Mouse (Mus musculus): ENCODE data around the gene Trp53.

The Trp53 gene

GRCm38 (mm10) chr11:69563373-69563772, 16.8 kb upstream of the Trp53 start:
- DNase-seq: no peak

GRCm38 (mm10) chr11:69564391-69564790, 15.8 kb upstream of the Trp53 start:
- DNase-seq: no peak

DNA sequence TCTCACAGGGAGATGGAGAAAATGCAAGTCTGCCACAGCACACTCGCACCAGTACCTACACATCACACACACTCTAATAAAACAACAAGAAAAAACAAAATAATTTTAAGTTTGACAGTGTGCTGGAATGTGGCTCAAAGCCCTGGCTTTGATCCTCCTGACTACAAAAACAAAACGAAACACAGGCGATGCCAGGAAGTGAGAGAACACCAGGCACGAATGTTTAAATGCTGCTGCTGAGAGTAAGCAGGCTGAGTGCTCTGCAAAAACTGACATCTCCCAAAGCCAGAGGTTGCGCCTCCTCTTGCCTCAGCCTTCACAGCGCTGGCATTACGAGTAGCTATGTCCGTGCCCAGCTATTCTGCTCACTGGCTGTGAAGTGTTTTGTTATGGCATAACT, 15.0 kb upstream of the Trp53 start:
- no peak for DNase-seq

DNA sequence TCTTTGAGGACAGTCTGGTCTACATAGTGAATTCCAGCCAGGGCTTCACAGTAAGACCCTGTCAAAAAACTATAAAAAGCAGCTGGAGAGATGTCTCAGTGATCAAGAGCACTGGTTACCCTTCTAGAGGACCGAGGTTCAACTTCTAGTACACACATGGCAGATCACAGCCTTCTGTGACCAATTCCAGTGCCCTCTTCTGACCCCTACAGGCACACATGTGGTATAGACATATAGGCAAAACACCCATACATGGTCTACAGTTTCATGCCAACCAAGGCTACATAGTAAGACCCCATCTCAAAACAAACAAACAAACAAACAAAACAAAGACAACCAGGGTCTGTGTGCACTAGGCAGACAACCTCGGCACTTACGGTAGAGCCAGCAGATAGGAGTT, 4.9 kb upstream of the Trp53 start:
- DNase-seq: peak; percentile 43

DNA sequence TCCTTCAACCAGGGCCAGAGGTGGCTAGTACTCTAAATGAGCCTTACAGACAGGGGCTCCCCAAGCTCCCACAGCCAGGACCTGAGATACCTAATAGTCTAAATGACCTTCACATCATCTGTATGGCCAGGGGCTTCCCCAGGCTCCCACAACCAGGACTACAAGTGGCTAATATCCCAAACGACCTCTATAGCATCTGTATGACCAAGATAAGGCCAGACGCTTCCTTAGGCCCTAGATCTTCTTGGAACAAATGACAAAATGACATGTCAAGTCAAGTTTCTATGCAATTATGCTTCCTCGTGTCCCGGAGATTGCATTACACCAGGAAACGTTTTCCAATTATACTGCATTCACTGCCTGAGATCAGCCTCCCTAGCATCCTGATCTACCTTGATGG, 3.9 kb upstream of the Trp53 start:
- no peak for DNase-seq

DNA sequence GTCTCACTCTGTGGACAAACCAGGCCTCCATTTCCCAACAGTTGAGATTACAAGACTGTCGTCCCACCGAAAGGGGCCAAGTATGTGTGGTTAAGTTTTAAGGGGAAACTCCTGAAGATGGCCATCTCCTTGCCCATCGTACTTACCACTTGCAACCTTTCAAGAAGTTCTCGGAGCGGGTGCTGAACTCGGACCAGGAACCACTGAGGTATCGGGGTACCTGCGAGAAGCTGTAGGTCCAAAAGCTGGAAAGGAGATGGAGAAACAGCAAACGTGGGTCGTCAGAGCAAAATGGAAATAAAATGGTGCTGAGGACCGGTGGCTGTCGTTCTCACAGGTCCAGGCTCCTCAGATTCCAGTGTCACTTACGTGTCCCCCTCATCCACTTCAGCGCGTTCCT, 1.9 kb upstream of the Trp53 start:
- DNase-seq: no peak

DNA sequence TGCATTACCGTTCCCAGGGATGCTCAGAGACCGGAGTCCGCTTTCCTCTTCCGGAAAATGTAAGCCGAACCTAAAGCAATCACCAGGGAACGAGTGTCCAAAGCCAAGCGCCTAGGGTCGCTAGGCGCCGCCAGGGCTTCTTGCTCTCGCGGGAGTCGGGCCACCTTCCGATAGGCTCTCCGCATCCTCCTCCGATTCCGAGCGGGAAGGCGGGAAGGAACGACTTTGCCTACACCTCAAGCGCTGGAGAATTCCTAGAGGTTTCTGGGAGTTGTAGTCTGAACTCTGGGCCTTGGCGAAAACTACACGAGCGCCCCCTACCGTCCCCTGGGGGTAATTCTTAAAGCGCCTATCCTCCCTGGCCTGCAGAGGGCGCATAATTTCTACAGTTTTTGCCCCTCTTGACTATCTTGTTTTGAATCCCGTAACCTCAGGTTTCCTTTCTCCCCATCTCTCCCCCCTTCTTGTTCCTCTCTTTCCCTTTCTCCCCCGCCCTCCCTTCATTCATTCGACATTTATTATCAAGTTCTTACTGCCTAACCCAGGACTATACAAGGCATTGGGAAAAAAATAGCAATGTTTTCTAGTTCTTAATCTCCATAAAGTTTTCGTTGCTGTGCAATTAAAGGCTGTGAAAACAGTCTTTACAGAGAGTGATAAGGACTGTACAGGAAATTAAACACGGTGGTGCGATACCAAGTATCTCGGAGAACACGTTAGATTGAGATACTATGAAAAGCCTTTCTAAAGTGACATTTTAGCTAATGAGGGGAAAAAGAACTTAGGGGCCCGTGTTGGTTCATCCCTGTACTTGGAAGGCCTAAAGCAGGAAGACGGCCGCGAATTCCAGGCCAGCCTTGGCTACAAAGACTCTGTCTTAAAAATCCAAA, 786 bp upstream of the Trp53 start:
- DNase-seq: peak; percentile 96

GRCm38 (mm10) chr11:69580572-69581146, 500 bp downstream of the Trp53 start:
- no peak for DNase-seq

- DNase-seq: peak; percentile 88
Observed at GRCm38 (mm10) chr11:69581147-69581688, 1.1 kb downstream of the Trp53 start.

DNA sequence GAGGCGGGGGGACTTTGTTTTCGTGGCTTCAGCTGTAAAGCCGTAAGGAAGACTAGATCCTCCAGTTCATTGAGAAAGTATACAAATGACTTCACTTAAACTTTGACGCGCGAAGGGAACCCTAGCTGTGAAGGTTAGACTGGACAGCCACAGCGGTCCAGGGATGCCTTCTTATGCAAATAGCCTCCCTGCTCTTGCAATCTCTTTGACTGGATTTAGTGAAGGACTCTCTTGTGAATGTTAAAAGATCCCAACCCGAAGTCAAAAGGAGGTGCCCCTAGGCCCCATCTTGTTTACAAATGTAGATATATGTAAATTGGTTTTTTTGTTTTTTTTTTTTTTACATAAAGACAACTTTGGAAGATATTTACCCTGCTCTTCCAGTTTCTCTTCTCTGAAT, 1.7 kb downstream of the Trp53 start:
- DNase-seq: no peak

GRCm38 (mm10) chr11:69582230-69582805, 2.2 kb downstream of the Trp53 start:
- DNase-seq: no peak

DNA sequence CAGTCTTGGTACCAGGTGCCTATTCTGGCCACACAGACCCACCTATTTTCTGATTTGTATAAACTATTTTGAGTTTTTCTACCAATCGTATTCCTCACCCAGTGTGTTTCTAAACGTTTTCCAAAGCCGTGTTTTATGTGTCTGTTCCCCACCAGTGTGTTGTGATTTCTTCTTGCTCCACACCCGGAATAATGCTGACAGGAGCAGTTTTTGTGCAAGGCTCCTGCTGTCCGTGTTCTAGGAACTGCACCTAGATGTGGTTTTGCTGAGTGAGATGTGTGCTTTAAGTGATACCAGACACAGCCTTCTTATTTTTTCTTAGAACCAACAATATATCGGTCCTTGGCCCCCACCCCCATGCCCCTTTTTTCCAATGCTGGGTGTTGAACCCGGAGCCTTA, 3.8 kb downstream of the Trp53 start:
- no peak for DNase-seq

- no peak for DNase-seq
Observed at GRCm38 (mm10) chr11:69584937-69585336, 4.8 kb downstream of the Trp53 start.

DNA sequence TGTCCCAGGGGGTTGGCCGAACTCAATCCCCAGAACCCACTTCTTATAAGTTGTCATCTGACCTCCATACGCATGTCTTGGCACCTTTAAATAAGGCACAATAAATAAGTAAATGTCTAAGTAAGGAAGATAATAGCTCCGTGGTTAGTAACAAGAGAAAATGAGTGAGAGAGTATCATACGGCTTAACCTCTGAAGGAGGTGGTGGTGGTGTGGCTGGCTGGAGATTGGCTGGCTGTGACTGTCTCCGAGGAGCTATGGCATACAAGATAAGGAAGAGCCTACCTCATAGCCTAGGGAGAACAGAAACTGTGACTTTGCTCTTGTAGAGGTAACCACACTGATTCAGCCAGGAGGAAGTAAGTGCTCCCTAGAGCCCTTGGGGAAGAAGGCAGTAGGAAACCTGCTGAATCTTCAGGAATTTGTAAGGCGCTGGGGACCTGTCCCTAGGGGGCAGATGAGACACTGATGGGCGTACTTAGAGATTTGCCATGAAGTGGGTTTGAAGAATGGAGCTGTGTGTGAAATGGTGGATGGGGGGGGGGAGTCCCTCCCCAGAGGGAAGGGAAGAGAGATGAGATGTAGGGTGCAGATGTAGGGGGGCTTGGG, 5.7 kb downstream of the Trp53 start:
- DNase-seq: no peak

DNA sequence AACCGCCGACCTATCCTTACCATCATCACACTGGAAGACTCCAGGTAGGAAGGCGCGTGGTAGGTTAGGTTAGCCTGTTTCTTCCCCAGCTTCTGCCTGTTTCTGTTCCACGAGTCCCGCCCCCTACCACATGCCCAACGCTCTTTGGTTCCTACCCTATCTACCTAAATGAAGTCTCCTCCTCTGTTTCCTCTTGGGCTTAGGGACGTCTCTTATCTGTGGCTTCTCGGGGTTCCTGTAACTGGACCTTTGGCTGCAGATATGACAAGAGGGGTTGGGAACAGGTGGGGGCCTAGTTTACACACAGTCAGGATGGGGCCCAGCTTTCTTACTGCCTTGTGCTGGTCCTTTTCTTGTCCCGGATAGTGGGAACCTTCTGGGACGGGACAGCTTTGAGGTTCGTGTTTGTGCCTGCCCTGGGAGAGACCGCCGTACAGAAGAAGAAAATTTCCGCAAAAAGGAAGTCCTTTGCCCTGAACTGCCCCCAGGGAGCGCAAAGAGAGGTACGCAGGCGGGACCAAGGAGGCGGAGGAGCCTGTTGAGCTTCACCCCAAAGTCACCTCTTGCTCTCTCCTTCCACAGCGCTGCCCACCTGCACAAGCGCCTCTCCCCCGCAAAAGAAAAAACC, 9.2 kb downstream of the Trp53 start:
- DNase-seq: no peak

DNA sequence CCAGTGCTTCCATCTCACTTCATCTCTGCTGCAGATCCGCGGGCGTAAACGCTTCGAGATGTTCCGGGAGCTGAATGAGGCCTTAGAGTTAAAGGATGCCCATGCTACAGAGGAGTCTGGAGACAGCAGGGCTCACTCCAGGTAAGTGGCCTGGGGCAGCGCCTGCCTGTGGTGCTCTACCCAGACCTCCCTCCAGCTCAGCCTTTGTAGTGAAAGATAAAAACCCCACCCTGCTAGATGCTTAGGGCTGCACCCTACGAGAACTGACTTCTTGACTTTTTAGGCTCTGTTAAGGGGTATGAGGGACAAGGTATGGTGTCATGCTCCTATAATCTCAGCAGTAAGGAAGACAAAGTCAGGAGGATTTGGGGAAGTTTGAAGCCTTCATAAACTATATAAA, 10.5 kb downstream of the Trp53 start:
- DNase-seq: no peak

GRCm38 (mm10) chr11:69591424-69591823, 11.3 kb downstream of the Trp53 start:
- no peak for DNase-seq

- DNase-seq: no peak
Observed at GRCm38 (mm10) chr11:69591899-69592637, 11.9 kb downstream of the Trp53 start.

DNA sequence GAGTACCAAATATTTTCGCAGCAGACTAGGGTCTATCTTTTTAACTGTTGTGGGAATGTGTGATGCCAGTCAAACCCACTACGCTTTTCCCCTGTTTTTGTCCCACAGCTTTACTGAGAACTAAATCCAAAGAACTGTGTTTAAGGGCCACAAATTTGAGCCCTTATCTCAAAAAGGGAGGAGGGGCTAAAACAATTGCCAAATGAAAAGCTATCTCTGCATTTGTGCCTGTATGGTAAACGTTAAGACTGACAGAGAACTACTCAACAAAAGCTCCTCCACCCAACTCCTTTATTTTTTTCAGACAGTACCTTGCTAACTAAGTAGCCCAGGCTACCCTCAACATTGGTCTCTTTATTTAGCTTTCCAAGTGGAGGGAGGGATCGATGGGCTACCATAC, 12.6 kb downstream of the Trp53 start:
- no peak for DNase-seq

GRCm38 (mm10) chr11:69594853-69595252, 14.7 kb downstream of the Trp53 start:
- DNase-seq: no peak

- no peak for DNase-seq
Observed at GRCm38 (mm10) chr11:69599436-69599835, 19.3 kb downstream of the Trp53 start.

DNA sequence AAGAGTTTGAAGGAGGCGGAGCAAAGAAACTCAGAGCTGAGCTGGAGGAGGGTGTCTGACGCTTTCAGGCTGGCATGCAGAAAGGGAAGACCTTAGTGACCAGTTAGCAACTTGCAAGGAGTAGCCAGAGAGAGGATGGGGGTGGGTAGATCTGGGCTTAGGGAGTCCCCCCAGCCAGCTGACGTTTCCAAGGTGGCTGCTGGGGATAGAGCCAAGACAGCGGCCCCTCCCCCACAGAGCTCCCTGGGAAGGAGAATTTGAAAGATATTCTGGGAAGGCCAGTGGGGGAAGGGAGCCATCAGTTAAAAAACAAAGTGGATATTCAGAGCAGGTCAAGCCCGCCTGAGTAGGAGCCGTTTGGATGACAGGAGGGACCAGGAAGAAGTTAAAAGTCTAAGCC, 19.9 kb downstream of the Trp53 start:
- no peak for DNase-seq
